Mouse (Mus musculus): ENCODE measurements at regions not wholly inside any gene's neighbourhood (a gene's known extent, or its start where the extent isn't known, plus 50 kb on each side); places are given as distances from the start of the nearest gene placed in this dataset.

DNA sequence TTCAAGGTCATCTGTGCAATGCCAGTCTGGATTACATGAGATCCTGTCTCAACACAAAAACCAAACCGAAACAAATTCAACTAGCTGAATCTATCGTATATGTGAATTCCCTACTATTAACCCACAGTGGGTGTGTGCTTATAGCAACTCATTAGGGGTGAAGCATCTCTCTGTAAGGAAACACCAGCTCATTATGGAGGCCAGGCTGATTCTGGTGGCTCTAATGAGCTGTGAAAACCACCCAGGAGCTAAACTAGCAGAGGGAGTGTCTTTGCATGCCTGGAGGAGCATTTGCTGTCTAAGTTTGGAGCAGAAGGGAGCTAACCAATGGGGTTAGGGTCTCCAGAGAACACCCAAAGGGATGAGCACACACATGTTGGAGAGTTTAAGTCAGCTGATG, 54.1 kb upstream of the Adamts2 start:
- TF ChIP-seq POLR2A (IDR thresholded peaks at IDR 0.05; ENCODE audit: borderline replicate concordance, insufficient read depth, low read length) = no peak
- TF ChIP-seq CTCF (IDR thresholded peaks at IDR 0.05; ENCODE audit: borderline replicate concordance, insufficient read depth, low read depth, low read length) = no peak

Data from cerebellum, adult 2 months (tissue).